Mouse (Mus musculus) spleen, adult 2 months (tissue): ENCODE data around the gene Atp5e.
A peak's percentile ranks its signal among the peaks of the same experiment; 100 is the strongest.

ENCODE experiments used
- CTCF ChIP-seq: fragments of 200-500 bp; IDR thresholded peaks from 2 replicates; pipeline ENCODE4 v1.5.1; 2011; ENCODE audit warnings: mild to moderate bottlenecking, inconsistent platforms; ENCODE audit not compliant: insufficient read depth, insufficient read length, insufficient replicate concordance; ENCODE audit errors: extremely low read depth
- POLR2A ChIP-seq: fragments of 200-500 bp; IDR thresholded peaks from 2 replicates; pipeline ENCODE4 v1.6.1; 2011; ENCODE audit warnings: low read depth, low read length, inconsistent platforms

DNA sequence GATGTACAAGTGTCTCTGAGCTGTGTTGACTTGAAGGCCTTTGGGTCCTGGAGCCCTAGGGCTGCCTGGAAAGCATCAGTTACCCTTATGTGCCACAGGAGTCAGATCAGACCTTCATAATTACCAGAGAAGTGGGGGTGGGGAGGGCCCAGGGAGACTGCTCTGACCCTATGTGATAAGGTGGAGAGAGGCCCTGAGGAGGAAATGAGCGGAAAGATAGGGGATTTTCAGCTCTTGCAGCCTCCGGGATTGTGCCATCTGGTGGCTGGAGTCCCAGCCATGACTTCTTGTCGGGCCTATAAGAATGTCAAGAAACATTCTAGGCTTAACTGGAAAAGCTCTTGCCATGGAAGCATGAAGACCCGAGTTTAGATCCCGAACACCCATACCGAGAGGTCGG is 10.2 kb downstream of the Atp5e start:
- TF ChIP-seq POLR2A: no peak
- peak; percentile 30; the same call in 1 of the 2 replicates for TF ChIP-seq CTCF
